Mouse (Mus musculus): ENCODE data around the gene Itga11.

DNA sequence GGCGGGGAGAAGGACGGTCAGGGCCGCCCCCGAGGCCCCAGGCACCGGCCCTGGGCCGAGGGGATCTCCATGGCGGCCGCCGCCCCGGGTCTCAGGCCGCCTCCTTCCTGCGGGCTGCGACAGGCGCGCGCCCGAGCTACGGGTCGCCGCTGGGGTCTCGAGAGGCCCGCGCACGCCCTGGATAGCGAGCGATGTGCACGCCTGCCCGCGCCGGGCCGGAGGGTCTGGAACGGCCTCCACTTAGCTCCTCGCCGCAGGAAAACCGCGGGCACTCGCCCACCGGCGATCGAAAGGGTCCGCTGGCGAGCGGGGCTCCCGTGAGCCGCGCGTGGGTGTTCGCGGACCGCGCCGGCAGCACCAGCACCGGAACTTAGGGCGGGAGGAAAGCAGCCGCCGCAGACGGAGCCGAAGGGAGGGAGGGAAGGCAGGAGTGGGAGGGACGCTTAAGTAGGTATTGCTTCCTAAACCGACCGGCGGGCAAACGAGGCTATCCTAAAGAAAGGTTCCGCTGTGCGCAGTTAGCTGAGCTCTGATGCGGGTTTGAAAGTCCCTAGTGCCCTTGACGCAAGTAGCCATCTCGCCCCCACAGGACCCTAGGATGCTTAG is 134.0 kb downstream of the Itga11 start, which contains the start of gene Fem1b:
- TF ChIP-seq POLR2A (IDR thresholded peaks at IDR 0.05; ENCODE audit: insufficient read depth, low read length) (peak; percentile 72), CTCF (IDR thresholded peaks at IDR 0.05; ENCODE audit: low read depth, low read length) (no peak), EP300 (IDR thresholded peaks at IDR 0.05; ENCODE audit: insufficient read depth, low read depth, low read length) (peak; percentile 70; the same call in 1 of the 2 replicates)
